Comparison of ENCODE assay signal across 12 mouse cellular contexts in the genomic region with DNA sequence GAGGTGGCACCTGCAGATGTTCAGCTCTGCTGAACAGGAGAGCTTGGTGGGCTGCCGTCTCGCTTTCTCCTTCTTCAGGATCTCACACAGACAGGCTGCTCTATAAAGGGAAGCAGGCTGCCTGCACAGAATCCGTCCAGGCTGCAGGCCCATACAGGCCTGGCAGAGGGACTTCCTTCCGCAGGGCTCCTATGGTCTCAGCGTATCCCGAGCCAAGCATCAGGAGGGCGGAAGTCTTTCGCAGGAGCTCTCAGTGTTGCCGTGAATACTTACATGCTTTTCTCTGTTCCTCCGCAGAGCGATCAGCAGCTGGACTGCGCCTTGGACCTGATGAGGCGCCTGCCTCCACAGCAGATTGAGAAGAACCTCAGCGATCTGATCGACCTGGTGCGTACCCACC. TPM values are rescaled to one million over a fixed set of nuclear protein-coding genes. Genes with fewer than 3 reads are reported as not detected.
A peak's percentile ranks its signal among the peaks of the same experiment; 100 is the strongest.
DNase-seq lines count a peak whose midpoint lies in the region; ATAC-seq and TF ChIP-seq lines count a peak whose summit lies in the region.
"Had no signal": no experiment of that assay in that cellular context is flagged by ENCODE, and none has a peak within 500 bp of the region (broad histone marks: within the 10 kb centered on the region; RNA-seq: fewer than 3 reads in every experiment).

No protein-coding gene starts in this region.

- no peak overlapping the region for H3K4me3 ChIP-seq in heart, embryonic 16.5 days (ENCODE audit: low read length)
- H3K4me3 ChIP-seq in heart, embryonic 11.5 days (ENCODE audit: low read depth, low read length) = no peak overlapping the region
- H3K4me3 ChIP-seq in lung, embryonic 14.5 days (ENCODE audit: low read depth, low read length) = no peak overlapping the region
- no peak overlapping the region for H3K4me3 ChIP-seq in intestine, embryonic 16.5 days (ENCODE audit: low read length)
- no peak overlapping the region for H3K4me3 ChIP-seq in stomach, embryonic 16.5 days (replicated peaks; ENCODE audit: low read length)
- H3K4me3 ChIP-seq in lung, adult 2 months (replicated peaks; ENCODE audit: extremely low read depth, low read depth, low read length) = no peak overlapping the region

- DNase-seq in lung, embryonic 14.5 days = peak; percentile 37
- no peak for DNase-seq in lung, postnatal 14 days
- no peak for DNase-seq in lung, adult 2 months
- DNase-seq: cerebellum, adult 8-10 months; embryo, embryonic 11 days had no signal

- H3K9ac ChIP-seq in heart, embryonic 16.5 days (ENCODE audit: low read length) = no peak overlapping the region
- no peak overlapping the region for H3K9ac ChIP-seq in heart, embryonic 11.5 days (ENCODE audit: low read depth, low read length)
- no peak overlapping the region for H3K9ac ChIP-seq in lung, embryonic 14.5 days
- no peak overlapping the region for H3K9ac ChIP-seq in intestine, embryonic 16.5 days (ENCODE audit: low read depth, low read length)
- H3K9ac ChIP-seq in stomach, embryonic 16.5 days (ENCODE audit: low read length) = peak overlapping the region; percentile 34; the same call in 1 of the 2 replicates
- H3K9ac ChIP-seq: liver, embryonic 14.5 days had no signal

- no peak for TF ChIP-seq CTCF in lung, embryonic 14.5 days (IDR thresholded peaks at IDR 0.05; ENCODE audit: low read depth)
- TF ChIP-seq CTCF in lung, adult 2 months (IDR thresholded peaks at IDR 0.05; ENCODE audit: insufficient read depth, low read length) = no peak

- no peak for ATAC-seq in heart, embryonic 16.5 days (replicated peaks; ENCODE audit: extremely low read depth, insufficient read depth, low FRiP score)
- no peak for ATAC-seq in heart, embryonic 11.5 days (replicated peaks; ENCODE audit: insufficient number of reproducible peaks, low FRiP score, low TSS enrichment)
- no peak for ATAC-seq in lung, embryonic 14.5 days (ENCODE audit: insufficient read depth)
- no peak for ATAC-seq in intestine, embryonic 16.5 days
- ATAC-seq in stomach, embryonic 16.5 days (ENCODE audit: insufficient read depth, low FRiP score) = no peak
- no peak for ATAC-seq in monocyte, adult 5-6 weeks (replicated peaks; ENCODE audit: insufficient number of reproducible peaks, low FRiP score, low TSS enrichment, poor library complexity, severe bottlenecking)
- ATAC-seq: forebrain, embryonic 16.5 days had no signal

- WGBS in heart, embryonic 16.5 days = 76% methylated on average over 16 of the region's 16 CpGs
- WGBS in heart, embryonic 11.5 days (ENCODE audit: insufficient replicate concordance) = 82% methylated on average over 16 of the region's 16 CpGs
- 82% methylated on average over 16 of the region's 16 CpGs for WGBS in lung, embryonic 14.5 days
- 72% methylated on average over 16 of the region's 16 CpGs for WGBS in intestine, embryonic 16.5 days
- WGBS in stomach, embryonic 16.5 days = 72% methylated on average over 16 of the region's 16 CpGs
- WGBS in lung, adult 2 months = 57% methylated on average over 16 of the region's 16 CpGs

- peaks cover 51% of the 10 kb centered on the region for H3K4me1 ChIP-seq in heart, embryonic 16.5 days (ENCODE audit: control insufficient read depth, insufficient read depth, low read length)
- H3K4me1 ChIP-seq in heart, embryonic 11.5 days (ENCODE audit: control insufficient read depth, insufficient read depth, low read length) = peaks cover 38% of the 10 kb centered on the region
- no peaks in the 10 kb centered on the region for H3K4me1 ChIP-seq in lung, embryonic 14.5 days (ENCODE audit: insufficient read depth)
- H3K4me1 ChIP-seq in intestine, embryonic 16.5 days (ENCODE audit: control insufficient read depth, insufficient read depth, low read length) = peaks cover 15% of the 10 kb centered on the region
- peaks cover 24% of the 10 kb centered on the region for H3K4me1 ChIP-seq in stomach, embryonic 16.5 days (ENCODE audit: control insufficient read depth, insufficient read depth, low read length)
- peaks cover 15% of the 10 kb centered on the region for H3K4me1 ChIP-seq in lung, adult 2 months (ENCODE audit: control insufficient read depth, insufficient read depth, low read length)

- H3K9me3 ChIP-seq in heart, embryonic 16.5 days (replicated peaks; ENCODE audit: control insufficient read depth, low read length) = no peaks in the 10 kb centered on the region
- no peaks in the 10 kb centered on the region for H3K9me3 ChIP-seq in heart, embryonic 11.5 days (replicated peaks; ENCODE audit: control insufficient read depth, low read length)
- no peaks in the 10 kb centered on the region for H3K9me3 ChIP-seq in lung, embryonic 14.5 days (ENCODE audit: low read depth, low read length)
- no peaks in the 10 kb centered on the region for H3K9me3 ChIP-seq in intestine, embryonic 16.5 days (ENCODE audit: control insufficient read depth, low read length)
- no peaks in the 10 kb centered on the region for H3K9me3 ChIP-seq in stomach, embryonic 16.5 days (replicated peaks; ENCODE audit: control insufficient read depth, low read length)

- H3K27ac ChIP-seq in heart, embryonic 16.5 days (ENCODE audit: low read length) = peak overlapping the region; percentile 22; the same call in 1 of the 2 replicates
- H3K27ac ChIP-seq in heart, embryonic 11.5 days (ENCODE audit: low read depth, low read length) = no peak overlapping the region
- H3K27ac ChIP-seq in lung, embryonic 14.5 days (ENCODE audit: low read depth) = peak overlapping the region; percentile 42; the same call in 1 of the 2 replicates
- peak overlapping the region; percentile 16; the same call in 1 of the 2 replicates for H3K27ac ChIP-seq in intestine, embryonic 16.5 days (ENCODE audit: low read length)
- H3K27ac ChIP-seq in stomach, embryonic 16.5 days (ENCODE audit: low read length) = no peak overlapping the region
- H3K27ac ChIP-seq: liver, embryonic 14.5 days had no signal

- no peak overlapping the region for H3K4me2 ChIP-seq in heart, embryonic 16.5 days (ENCODE audit: low read depth, low read length)
- no peak overlapping the region for H3K4me2 ChIP-seq in heart, embryonic 11.5 days
- no peak overlapping the region for H3K4me2 ChIP-seq in lung, embryonic 14.5 days
- H3K4me2 ChIP-seq in intestine, embryonic 16.5 days (ENCODE audit: low read depth, low read length) = no peak overlapping the region
- no peak overlapping the region for H3K4me2 ChIP-seq in stomach, embryonic 16.5 days (ENCODE audit: low read depth, low read length)

- TF ChIP-seq POLR2A in lung, adult 2 months (IDR thresholded peaks at IDR 0.05; ENCODE audit: borderline replicate concordance, extremely low read depth, low read depth, low read length) = no peak

- H3K27me3 ChIP-seq in heart, embryonic 16.5 days (ENCODE audit: control insufficient read depth, insufficient read depth, low read length) = no peaks in the 10 kb centered on the region
- no peaks in the 10 kb centered on the region for H3K27me3 ChIP-seq in heart, embryonic 11.5 days (ENCODE audit: control insufficient read depth, insufficient read depth, low read length)
- no peaks in the 10 kb centered on the region for H3K27me3 ChIP-seq in lung, embryonic 14.5 days (ENCODE audit: insufficient read depth, low read length)
- no peaks in the 10 kb centered on the region for H3K27me3 ChIP-seq in intestine, embryonic 16.5 days (replicated peaks; ENCODE audit: control insufficient read depth, insufficient read depth, low read length)
- H3K27me3 ChIP-seq in stomach, embryonic 16.5 days (ENCODE audit: control insufficient read depth, insufficient read depth, low read length) = no peaks in the 10 kb centered on the region

- peaks cover 8% of the 10 kb centered on the region for H3K36me3 ChIP-seq in heart, embryonic 16.5 days (ENCODE audit: control insufficient read depth, insufficient read depth)
- H3K36me3 ChIP-seq in heart, embryonic 11.5 days (ENCODE audit: control insufficient read depth, insufficient read depth, low read length) = no peaks in the 10 kb centered on the region; the same call in none of the 2 replicates
- H3K36me3 ChIP-seq in lung, embryonic 14.5 days (ENCODE audit: insufficient read depth) = peaks cover 52% of the 10 kb centered on the region
- peaks cover 8% of the 10 kb centered on the region for H3K36me3 ChIP-seq in intestine, embryonic 16.5 days (ENCODE audit: control insufficient read depth, insufficient read depth, low read length)
- peaks cover 6% of the 10 kb centered on the region; the same call in 1 of the 2 replicates for H3K36me3 ChIP-seq in stomach, embryonic 16.5 days (ENCODE audit: control insufficient read depth, insufficient read depth, low read length)

RNA-seq across cellular contexts. Expression of gene Capzb, which starts 45.9 kb away (rescaled TPM):
- polyA plus RNA-seq in heart, embryonic 16.5 days (2015; fragmentation: Nextera tagmentation; extraction: Ambion mirVana) = 382 and 385 TPM in 2 replicates
- 316 and 319 TPM in 2 replicates for polyA plus RNA-seq in heart, embryonic 11.5 days (2014; fragmentation: Nextera tagmentation; extraction: Ambion mirVana)
- 332 and 336 TPM in 2 replicates for polyA plus RNA-seq in lung, embryonic 14.5 days (2014; fragmentation: Nextera tagmentation; extraction: Ambion mirVana)
- 440 and 454 TPM in 2 replicates for polyA plus RNA-seq in intestine, embryonic 16.5 days (2015; fragmentation: Nextera tagmentation; extraction: Ambion mirVana)
- 421 and 434 TPM in 2 replicates for polyA plus RNA-seq in stomach, embryonic 16.5 days (2015; fragmentation: Nextera tagmentation; extraction: Ambion mirVana)
- 152 and 172 TPM in 2 replicates for polyA plus RNA-seq in lung, adult 2 months (2012; rRNA removed)
- total RNA-seq in monocyte, adult 5-6 weeks (2017) = 302 to 348 TPM (median 323 TPM) in 3 replicates

Comparison
In these comparisons a context has a peak if more than half of its experiments do, and no peak if none do; other contexts are left out.
1. H3K27ac ChIP-seq: peak in heart, embryonic 16.5 days (single experiment), lung, embryonic 14.5 days (single experiment) and intestine, embryonic 16.5 days (single experiment); none in heart, embryonic 11.5 days (single experiment) and stomach, embryonic 16.5 days (single experiment).